Mouse (Mus musculus) olfactory bulb, adult 2 months (tissue): ENCODE measurements around the gene Pnpo.
A peak's percentile ranks its signal among the peaks of the same experiment; 100 is the strongest.

ENCODE experiments used
- CTCF ChIP-seq: fragments of 200-500 bp; IDR thresholded peaks from 2 replicates; pipeline ENCODE4 v1.5.1; 2012; ENCODE audit warnings: low read depth, mild to moderate bottlenecking, low read length, moderate library complexity; ENCODE audit not compliant: insufficient read depth
- POLR2A ChIP-seq: fragments of 200-500 bp; IDR thresholded peaks from 2 replicates; pipeline ENCODE4 v1.6.1; 2012; ENCODE audit warnings: mild to moderate bottlenecking, low read depth, low read length, moderate library complexity; ENCODE audit not compliant: insufficient read depth

GRCm38 (mm10) chr11:96937549-96938425 lies 6.0 kb downstream of the Pnpo start:
- no peak for TF ChIP-seq POLR2A
- TF ChIP-seq CTCF: peak; percentile 35; the same call in 1 of the 2 replicates
